Mouse (Mus musculus) lung, postnatal 14 days (tissue): ENCODE measurements around the gene Rab11fip5.
A peak's percentile ranks its signal among the peaks of the same experiment; 100 is the strongest.

Experiments used
- DNase-seq: peaks from one replicate; pipeline ENCODE4 v3.0.0; 2021

Gene Rab11fip5

GRCm38 (mm10) chr6:85372496-85372895, 1.9 kb downstream of the Rab11fip5 start:
- no peak for DNase-seq

- DNase-seq, result no peak
Observed at GRCm38 (mm10) chr6:85371859-85372405, 2.5 kb downstream of the Rab11fip5 start.

GRCm38 (mm10) chr6:85370666-85371430, 3.6 kb downstream of the Rab11fip5 start:
- DNase-seq, result no peak

GRCm38 (mm10) chr6:85370041-85370440, 4.4 kb downstream of the Rab11fip5 start:
- no peak for DNase-seq

GRCm38 (mm10) chr6:85369181-85369860, 5.1 kb downstream of the Rab11fip5 start:
- peak; percentile 72 for DNase-seq

- DNase-seq, result no peak
Observed at GRCm38 (mm10) chr6:85368722-85369121, 5.7 kb downstream of the Rab11fip5 start.

- no peak for DNase-seq
Observed at GRCm38 (mm10) chr6:85368166-85368565, 6.3 kb downstream of the Rab11fip5 start.

- peak; percentile 51 for DNase-seq
Observed at GRCm38 (mm10) chr6:85366387-85366786, 8.0 kb downstream of the Rab11fip5 start.

GRCm38 (mm10) chr6:85364439-85364838, 10.0 kb downstream of the Rab11fip5 start:
- no peak for DNase-seq

- no peak for DNase-seq
Observed at GRCm38 (mm10) chr6:85363906-85364260, 10.6 kb downstream of the Rab11fip5 start.

- DNase-seq, result no peak
Observed at GRCm38 (mm10) chr6:85363231-85363905, 11.1 kb downstream of the Rab11fip5 start.

GRCm38 (mm10) chr6:85362610-85363009, 11.8 kb downstream of the Rab11fip5 start:
- DNase-seq, result no peak

GRCm38 (mm10) chr6:85360311-85360710, 14.1 kb downstream of the Rab11fip5 start:
- DNase-seq, result no peak

- no peak for DNase-seq
Observed at GRCm38 (mm10) chr6:85358877-85359276, 15.6 kb downstream of the Rab11fip5 start.

- no peak for DNase-seq
Observed at GRCm38 (mm10) chr6:85356682-85357465, 17.6 kb downstream of the Rab11fip5 start.

GRCm38 (mm10) chr6:85355753-85356152, 18.7 kb downstream of the Rab11fip5 start:
- DNase-seq, result no peak

- DNase-seq, result no peak
Observed at GRCm38 (mm10) chr6:85354709-85355108, 19.7 kb downstream of the Rab11fip5 start.

- DNase-seq, result no peak
Observed at GRCm38 (mm10) chr6:85353706-85354105, 20.7 kb downstream of the Rab11fip5 start.

GRCm38 (mm10) chr6:85350157-85350556, 24.3 kb downstream of the Rab11fip5 start:
- no peak for DNase-seq

GRCm38 (mm10) chr6:85349246-85349645, 25.2 kb downstream of the Rab11fip5 start:
- DNase-seq, result no peak

- no peak for DNase-seq
Observed at GRCm38 (mm10) chr6:85348133-85348532, 26.3 kb downstream of the Rab11fip5 start.

- DNase-seq, result peak; percentile 94
Observed at GRCm38 (mm10) chr6:85346028-85346634, 28.3 kb downstream of the Rab11fip5 start.
